Mouse (Mus musculus): Measurements from ENCODE around the gene Foxo1. TPM values are rescaled to one million over a fixed set of nuclear protein-coding genes. Genes with fewer than 3 reads are reported as not detected.

Foxo1 gene
- polyA plus RNA-seq, 1 experiment from 2014 or later = 7.8 TPM

- WGBS = 58% methylated on average over 17 of the region's 17 CpGs
- no peaks in the 10 kb centered on the region for H3K4me1 ChIP-seq (ENCODE audit: control insufficient read depth, insufficient read depth, low read length)
- no peaks in the 10 kb centered on the region for H3K9me3 ChIP-seq (ENCODE audit: control insufficient read depth, low read length)
- H3K9ac ChIP-seq (ENCODE audit: low read depth, low read length) = no peak overlapping the region
- H3K4me2 ChIP-seq (replicated peaks; ENCODE audit: low read depth, low read length) = no peak overlapping the region
- no peaks in the 10 kb centered on the region for H3K27me3 ChIP-seq (ENCODE audit: control insufficient read depth, insufficient read depth, low read length)
- no peak for ATAC-seq (ENCODE audit: low FRiP score, low TSS enrichment)
- H3K36me3 ChIP-seq (ENCODE audit: control insufficient read depth, insufficient read depth, low read length) = no peaks in the 10 kb centered on the region
- H3K27ac ChIP-seq (ENCODE audit: low read depth, low read length) = no peak overlapping the region
- H3K4me3 ChIP-seq (ENCODE audit: low read length) = no peak overlapping the region
These were observed 122.9 kb downstream of the Foxo1 start for GRCm38 (mm10) chr3:52390766-52391665.

GRCm38 (mm10) chr3:52391897-52392296 is 123.8 kb downstream of the Foxo1 start:
- no peak for ATAC-seq (ENCODE audit: low FRiP score, low TSS enrichment)
- H3K9ac ChIP-seq (ENCODE audit: low read depth, low read length) = no peak overlapping the region
- H3K27ac ChIP-seq (ENCODE audit: low read depth, low read length) = no peak overlapping the region
- H3K4me1 ChIP-seq (ENCODE audit: control insufficient read depth, insufficient read depth, low read length) = no peaks in the 10 kb centered on the region
- no peak overlapping the region for H3K4me2 ChIP-seq (replicated peaks; ENCODE audit: low read depth, low read length)
- no peaks in the 10 kb centered on the region for H3K27me3 ChIP-seq (ENCODE audit: control insufficient read depth, insufficient read depth, low read length)
- H3K36me3 ChIP-seq (ENCODE audit: control insufficient read depth, insufficient read depth, low read length) = no peaks in the 10 kb centered on the region
- no peak overlapping the region for H3K4me3 ChIP-seq (ENCODE audit: low read length)
- 75% methylated on average over 6 of the region's 6 CpGs for WGBS
- no peaks in the 10 kb centered on the region for H3K9me3 ChIP-seq (ENCODE audit: control insufficient read depth, low read length)

DNA sequence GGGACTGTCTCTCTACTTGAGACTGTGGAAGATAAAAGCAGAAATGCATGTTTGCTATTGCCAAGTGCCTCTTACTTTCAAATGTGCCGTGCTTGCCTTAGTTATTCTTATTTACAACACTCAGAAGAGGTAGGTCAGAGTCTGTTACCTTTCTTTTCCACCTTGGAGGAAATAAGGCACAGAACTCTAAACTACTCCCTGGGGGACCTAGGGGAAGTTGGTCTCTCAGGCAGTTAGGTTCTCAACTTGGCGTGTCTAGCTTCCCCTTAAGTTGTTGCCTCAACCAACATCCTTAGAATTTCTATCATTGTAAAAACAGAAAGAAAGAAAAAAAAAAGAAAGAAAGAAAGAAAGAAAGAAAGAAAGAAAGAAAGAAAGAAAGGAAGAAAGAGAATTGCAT is 124.4 kb downstream of the Foxo1 start:
- Histone ChIP-seq H3K4me1 (ENCODE audit: control insufficient read depth, insufficient read depth, low read length) (no peaks in the 10 kb centered on the region), H3K9me3 (ENCODE audit: control insufficient read depth, low read length) (no peaks in the 10 kb centered on the region), H3K27me3 (ENCODE audit: control insufficient read depth, insufficient read depth, low read length) (no peaks in the 10 kb centered on the region), H3K27ac (ENCODE audit: low read depth, low read length) (no peak overlapping the region), H3K4me2 (replicated peaks; ENCODE audit: low read depth, low read length) (no peak overlapping the region), H3K9ac (ENCODE audit: low read depth, low read length) (no peak overlapping the region), H3K4me3 (ENCODE audit: low read length) (no peak overlapping the region), H3K36me3 (ENCODE audit: control insufficient read depth, insufficient read depth, low read length) (no peaks in the 10 kb centered on the region)
- 67% methylated on average over 2 of the region's 2 CpGs for WGBS
- ATAC-seq (ENCODE audit: low FRiP score, low TSS enrichment) = no peak

- 61% methylated on average over 10 of the region's 10 CpGs for WGBS
- Histone ChIP-seq H3K9me3 (ENCODE audit: control insufficient read depth, low read length) (no peaks in the 10 kb centered on the region), H3K4me2 (replicated peaks; ENCODE audit: low read depth, low read length) (no peak overlapping the region), H3K4me1 (ENCODE audit: control insufficient read depth, insufficient read depth, low read length) (no peaks in the 10 kb centered on the region), H3K27ac (ENCODE audit: low read depth, low read length) (no peak overlapping the region), H3K9ac (ENCODE audit: low read depth, low read length) (no peak overlapping the region), H3K36me3 (ENCODE audit: control insufficient read depth, insufficient read depth, low read length) (no peaks in the 10 kb centered on the region), H3K4me3 (ENCODE audit: low read length) (no peak overlapping the region), H3K27me3 (ENCODE audit: control insufficient read depth, insufficient read depth, low read length) (no peaks in the 10 kb centered on the region)
- no peak for ATAC-seq (ENCODE audit: low FRiP score, low TSS enrichment)
These were observed 125.0 kb downstream of the Foxo1 start for GRCm38 (mm10) chr3:52393171-52393570.

DNA sequence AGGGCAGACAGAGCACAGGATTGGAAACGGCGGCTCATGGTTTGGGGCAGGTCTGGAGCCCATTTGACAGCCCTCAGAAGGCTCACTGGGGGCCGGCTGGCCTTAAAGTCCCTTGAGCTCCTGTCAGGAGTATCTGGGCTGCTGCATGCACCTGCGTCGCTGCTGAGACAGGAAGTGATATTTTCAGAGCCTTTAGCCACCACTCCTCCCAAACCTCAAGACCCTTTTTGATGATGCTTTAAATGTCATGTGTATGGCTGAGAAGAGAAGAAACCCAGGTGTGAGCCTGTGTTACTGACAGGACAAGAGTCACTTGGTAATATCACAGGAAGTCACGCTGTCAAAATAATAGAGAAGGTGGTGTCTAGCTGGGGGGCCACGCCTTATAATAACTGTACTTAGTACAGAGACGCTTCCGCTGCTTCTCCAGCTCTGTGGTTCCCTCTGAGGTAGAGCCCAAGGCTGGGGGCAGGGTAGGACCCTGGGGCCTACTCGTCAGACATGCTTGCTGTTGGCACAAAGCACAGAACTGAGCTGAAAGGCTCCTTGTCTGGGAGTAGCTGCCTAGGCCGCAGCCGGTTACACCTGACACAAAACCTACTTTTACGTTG is 128.1 kb downstream of the Foxo1 start:
- no peak overlapping the region for H3K4me3 ChIP-seq (ENCODE audit: low read length)
- no peak overlapping the region for H3K4me2 ChIP-seq (replicated peaks; ENCODE audit: low read depth, low read length)
- 85% methylated on average over 13 of the region's 13 CpGs for WGBS

GRCm38 (mm10) chr3:52396951-52397615 is 128.9 kb downstream of the Foxo1 start:
- no peak overlapping the region for H3K4me3 ChIP-seq (ENCODE audit: low read length)
- H3K27ac ChIP-seq (ENCODE audit: low read depth, low read length) = no peak overlapping the region
- 37% methylated on average over 10 of the region's 10 CpGs for WGBS

More for the DNA sequence above, 128.1 kb downstream of the Foxo1 start:
- Histone ChIP-seq H3K27ac (ENCODE audit: low read depth, low read length) (no peak overlapping the region), H3K27me3 (ENCODE audit: control insufficient read depth, insufficient read depth, low read length) (no peaks in the 10 kb centered on the region), H3K4me1 (ENCODE audit: control insufficient read depth, insufficient read depth, low read length) (peaks cover 7% of the 10 kb centered on the region; the same call in 1 of the 2 replicates), H3K36me3 (ENCODE audit: control insufficient read depth, insufficient read depth, low read length) (no peaks in the 10 kb centered on the region), H3K9me3 (ENCODE audit: control insufficient read depth, low read length) (no peaks in the 10 kb centered on the region), H3K9ac (ENCODE audit: low read depth, low read length) (no peak overlapping the region)
- ATAC-seq (ENCODE audit: low FRiP score, low TSS enrichment) = no peak

GRCm38 (mm10) chr3:52397961-52398360 is 129.8 kb downstream of the Foxo1 start:
- H3K4me1 ChIP-seq (ENCODE audit: control insufficient read depth, insufficient read depth, low read length) = peaks cover 7% of the 10 kb centered on the region; the same call in 1 of the 2 replicates
- no peaks in the 10 kb centered on the region for H3K27me3 ChIP-seq (ENCODE audit: control insufficient read depth, insufficient read depth, low read length)
- H3K9me3 ChIP-seq (ENCODE audit: control insufficient read depth, low read length) = no peaks in the 10 kb centered on the region
- H3K27ac ChIP-seq (ENCODE audit: low read depth, low read length) = no peak overlapping the region
- no peaks in the 10 kb centered on the region for H3K36me3 ChIP-seq (ENCODE audit: control insufficient read depth, insufficient read depth, low read length)
- no peak overlapping the region for H3K4me2 ChIP-seq (replicated peaks; ENCODE audit: low read depth, low read length)
- H3K9ac ChIP-seq (ENCODE audit: low read depth, low read length) = no peak overlapping the region
- no peak overlapping the region for H3K4me3 ChIP-seq (ENCODE audit: low read length)
- 73% methylated on average over 8 of the region's 8 CpGs for WGBS
- ATAC-seq (ENCODE audit: low FRiP score, low TSS enrichment) = no peak

More at GRCm38 (mm10) chr3:52396951-52397615, 128.9 kb downstream of the Foxo1 start:
- no peak for ATAC-seq (ENCODE audit: low FRiP score, low TSS enrichment)
- Histone ChIP-seq H3K9ac (ENCODE audit: low read depth, low read length) (no peak overlapping the region), H3K36me3 (ENCODE audit: control insufficient read depth, insufficient read depth, low read length) (no peaks in the 10 kb centered on the region), H3K4me1 (ENCODE audit: control insufficient read depth, insufficient read depth, low read length) (peaks cover 7% of the 10 kb centered on the region; the same call in 1 of the 2 replicates), H3K4me2 (replicated peaks; ENCODE audit: low read depth, low read length) (no peak overlapping the region), H3K27me3 (ENCODE audit: control insufficient read depth, insufficient read depth, low read length) (no peaks in the 10 kb centered on the region), H3K9me3 (ENCODE audit: control insufficient read depth, low read length) (no peaks in the 10 kb centered on the region)

DNA sequence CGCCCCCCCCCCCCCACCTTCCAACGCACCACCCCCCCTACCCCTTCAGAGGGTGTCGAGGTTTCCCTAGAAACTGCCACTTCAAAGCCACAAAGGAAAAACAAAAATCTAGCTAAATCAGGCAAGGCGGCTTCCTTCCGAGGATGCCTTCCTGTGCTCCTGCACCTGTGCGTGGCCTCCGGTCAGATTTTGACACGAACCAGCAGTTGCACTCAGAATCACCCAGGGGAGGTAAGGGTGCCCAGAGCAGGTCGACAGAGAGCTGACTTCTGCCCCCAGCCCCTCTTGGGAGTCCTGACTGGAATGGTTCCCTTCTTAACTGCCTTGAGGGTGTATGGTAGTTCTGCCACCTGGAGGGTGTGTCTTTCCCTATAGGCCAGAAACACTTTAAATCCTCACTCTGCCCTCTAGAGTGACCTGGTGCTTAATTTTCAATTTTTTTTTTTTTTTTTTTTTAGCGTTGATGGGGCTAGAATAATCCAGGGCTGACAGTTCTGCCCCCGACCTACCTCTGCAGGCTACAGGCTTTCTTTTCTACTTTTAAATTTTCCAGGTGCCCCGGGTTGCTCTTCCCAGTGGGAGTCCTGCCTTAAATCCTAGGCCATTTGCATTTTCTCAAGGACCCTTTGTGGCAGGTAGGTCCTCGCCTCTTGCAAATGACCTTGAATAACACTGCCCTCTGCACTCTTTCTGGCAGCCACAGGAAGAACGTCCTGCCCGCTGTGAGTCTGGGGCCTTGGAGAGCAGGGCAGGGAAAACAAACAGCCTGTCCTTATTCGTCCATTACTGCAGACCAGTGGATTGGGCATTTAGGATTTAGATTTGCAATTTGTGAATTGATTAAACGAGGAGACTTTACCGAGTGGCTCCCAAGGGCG is 132.4 kb downstream of the Foxo1 start:
- 12% methylated on average over 19 of the region's 19 CpGs for WGBS

More for the DNA sequence above, 132.4 kb downstream of the Foxo1 start:
- Histone ChIP-seq H3K4me2 (replicated peaks; ENCODE audit: low read depth, low read length) (peak overlapping the region; percentile 37), H3K4me1 (ENCODE audit: control insufficient read depth, insufficient read depth, low read length) (peaks cover 7% of the 10 kb centered on the region; the same call in 1 of the 2 replicates), H3K4me3 (ENCODE audit: low read length) (peak overlapping the region; percentile 10; the same call in 1 of the 2 replicates), H3K27ac (ENCODE audit: low read depth, low read length) (peak overlapping the region; percentile 2; the same call in 1 of the 2 replicates), H3K9ac (ENCODE audit: low read depth, low read length) (no peak overlapping the region; the same call in 1 of the 2 replicates), H3K36me3 (ENCODE audit: control insufficient read depth, insufficient read depth, low read length) (no peaks in the 10 kb centered on the region), H3K27me3 (ENCODE audit: control insufficient read depth, insufficient read depth, low read length) (no peaks in the 10 kb centered on the region), H3K9me3 (ENCODE audit: control insufficient read depth, low read length) (no peaks in the 10 kb centered on the region)
- 0 out of 2 replicates have a peak, but pooled peaks have one; percentile 50 for ATAC-seq (ENCODE audit: low FRiP score, low TSS enrichment)

Data from kidney, embryonic 14.5 days (tissue).